Mouse (Mus musculus): Measurements from ENCODE around the gene Deaf1. TPM values are rescaled to one million over a fixed set of nuclear protein-coding genes. Genes with fewer than 3 reads are reported as not detected.
"Not testable (repeated sequence)": the region's sequence is repeated elsewhere in the genome, so short reads cannot be mapped to it uniquely, and the experiment has no call there.

Gene Deaf1
- total RNA-seq, 1 experiment from 2014 or later: 27.9 TPM

DNA sequence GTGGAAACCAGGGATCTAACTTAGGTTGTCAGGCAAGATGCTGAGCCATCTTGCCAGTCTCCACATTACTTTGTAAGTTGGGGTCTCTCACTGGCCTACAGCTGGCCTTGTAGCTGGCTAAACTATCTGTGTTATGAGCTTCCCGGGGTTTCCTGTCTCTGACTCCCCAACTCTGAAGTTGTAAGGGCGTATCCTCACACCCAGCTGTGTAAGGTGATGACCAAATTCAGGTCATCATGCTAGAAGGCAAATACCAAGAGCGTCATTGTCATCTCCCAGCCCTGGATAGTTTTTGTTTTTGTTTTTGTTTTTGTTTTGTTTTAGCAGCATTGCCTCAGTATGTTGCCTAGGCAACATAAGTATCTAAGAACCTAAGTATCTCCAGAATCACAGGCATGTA is 56.9 kb downstream of the Deaf1 start:
- ATAC-seq (ENCODE audit: extremely low read depth, insufficient number of reproducible peaks, low FRiP score, poor library complexity, severe bottlenecking): no peak

DNA sequence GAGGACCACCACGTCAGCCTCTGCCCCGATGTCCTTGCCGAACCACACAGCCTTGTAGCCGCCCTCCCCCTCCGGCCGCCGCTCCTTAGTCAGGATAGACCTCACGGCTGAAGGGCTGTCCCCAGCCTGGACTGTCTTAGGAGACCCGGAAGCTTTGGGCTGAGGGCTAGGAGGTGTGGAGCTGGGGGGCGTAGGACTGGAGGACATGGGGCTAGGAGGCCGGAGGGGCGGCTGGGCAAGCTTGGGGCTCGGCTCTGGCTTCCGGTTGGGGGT is 58.3 kb downstream of the Deaf1 start:
- no peak for ATAC-seq (ENCODE audit: extremely low read depth, insufficient number of reproducible peaks, low FRiP score, poor library complexity, severe bottlenecking)

DNA sequence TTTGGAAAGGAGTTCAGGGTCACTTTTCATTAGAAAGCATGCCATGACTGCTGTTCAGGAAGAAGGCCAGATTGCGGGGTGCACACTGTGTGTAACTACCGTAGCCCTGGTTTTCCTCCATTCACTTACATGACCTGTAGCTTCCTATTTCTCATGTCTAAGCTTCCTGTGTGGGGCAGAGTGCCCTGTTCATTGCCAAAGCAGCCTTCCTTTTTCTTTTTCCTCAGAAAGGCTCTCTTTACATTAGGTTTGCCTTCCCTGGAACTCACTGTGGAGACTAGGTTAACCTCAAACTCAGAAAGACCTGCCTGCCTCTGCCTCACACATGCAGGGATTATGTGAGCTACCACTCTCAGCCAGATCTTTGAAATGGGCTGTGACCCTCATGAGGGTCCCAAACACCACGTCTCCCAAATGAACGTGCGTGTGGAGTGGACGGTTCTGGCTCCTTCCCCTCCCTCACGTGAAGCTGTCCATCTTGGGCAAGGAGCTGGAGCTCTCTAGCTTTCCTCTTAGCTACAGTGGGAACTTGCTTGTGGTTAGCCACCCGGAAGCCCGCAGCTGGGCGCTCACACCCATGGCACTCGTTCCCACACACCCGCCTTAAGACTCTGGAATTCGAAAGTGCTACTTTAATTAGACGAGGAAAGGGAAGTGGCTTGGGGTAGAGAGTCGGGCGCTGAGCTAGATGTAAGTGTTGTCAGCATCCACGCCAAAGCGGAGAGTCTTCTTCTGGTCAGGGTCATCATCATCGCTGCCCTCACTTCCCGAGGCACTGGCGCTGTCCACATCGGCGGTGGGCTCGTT is 58.8 kb downstream of the Deaf1 start:
- no peak for ATAC-seq (ENCODE audit: extremely low read depth, insufficient number of reproducible peaks, low FRiP score, poor library complexity, severe bottlenecking)

DNA sequence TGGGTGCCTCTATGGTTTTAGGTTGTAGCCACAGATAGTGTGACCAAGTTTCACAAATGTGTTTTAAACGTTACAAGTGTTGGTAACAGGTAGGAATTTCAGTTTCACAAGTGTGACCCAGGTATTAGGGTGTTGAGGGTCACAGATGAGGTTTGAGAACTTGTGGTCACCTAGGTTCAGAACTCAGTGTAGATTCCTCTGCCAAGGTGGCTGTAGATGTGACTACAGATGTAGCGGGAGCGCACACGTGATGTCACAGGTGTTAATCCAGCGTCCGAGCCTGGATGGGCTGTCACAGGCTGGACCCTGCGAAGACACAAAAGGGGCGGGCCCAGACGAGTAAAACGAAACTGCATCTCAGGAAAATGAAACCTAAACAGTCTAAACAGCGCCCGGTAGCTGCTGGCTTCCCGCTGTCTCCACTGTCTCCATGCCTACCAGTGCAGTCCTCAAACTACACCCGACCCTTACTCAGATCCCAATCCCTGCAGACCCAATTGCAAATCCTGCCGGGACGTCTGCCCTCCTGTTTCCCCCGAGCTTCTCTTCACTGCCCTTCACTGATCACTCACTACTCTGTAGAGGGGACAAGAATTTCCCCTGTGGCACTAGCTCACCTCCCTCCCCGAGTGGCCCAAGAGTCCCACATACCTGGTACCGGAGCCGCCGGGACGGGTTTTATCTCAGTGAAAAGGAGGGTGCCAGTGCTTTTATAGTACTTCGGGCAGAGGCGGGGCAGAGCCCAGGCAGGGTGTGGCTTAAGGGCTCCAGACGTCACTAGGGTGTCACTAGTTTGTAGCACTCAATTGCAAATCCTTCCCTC is 61.5 kb downstream of the Deaf1 start, which contains the start of gene Irf7:
Gene Irf7, minus strand, starts transcription at position 743 of the 823 bp plus-strand sequence.
- ATAC-seq (ENCODE audit: extremely low read depth, insufficient number of reproducible peaks, low FRiP score, poor library complexity, severe bottlenecking): peak; percentile 78

DNA sequence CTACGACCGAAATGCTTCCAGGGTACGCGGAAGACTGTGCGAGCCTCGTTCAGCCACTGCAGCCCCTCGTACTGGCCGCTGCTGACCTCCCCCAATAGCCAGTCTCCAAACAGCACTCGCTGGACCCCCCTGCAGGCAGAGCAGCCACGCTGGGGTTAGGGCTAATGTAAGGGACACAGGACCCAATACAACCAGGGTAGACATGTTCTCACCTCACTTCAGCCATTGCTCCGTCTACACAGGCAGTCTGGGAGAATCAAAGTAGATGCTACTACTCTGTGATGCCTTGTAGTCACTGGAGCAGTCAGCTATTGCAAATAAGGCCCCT is 62.1 kb downstream of the Deaf1 start:
- 0 out of 2 replicates have a peak, but pooled peaks have one; percentile 1 for ATAC-seq (ENCODE audit: extremely low read depth, insufficient number of reproducible peaks, low FRiP score, poor library complexity, severe bottlenecking)

DNA sequence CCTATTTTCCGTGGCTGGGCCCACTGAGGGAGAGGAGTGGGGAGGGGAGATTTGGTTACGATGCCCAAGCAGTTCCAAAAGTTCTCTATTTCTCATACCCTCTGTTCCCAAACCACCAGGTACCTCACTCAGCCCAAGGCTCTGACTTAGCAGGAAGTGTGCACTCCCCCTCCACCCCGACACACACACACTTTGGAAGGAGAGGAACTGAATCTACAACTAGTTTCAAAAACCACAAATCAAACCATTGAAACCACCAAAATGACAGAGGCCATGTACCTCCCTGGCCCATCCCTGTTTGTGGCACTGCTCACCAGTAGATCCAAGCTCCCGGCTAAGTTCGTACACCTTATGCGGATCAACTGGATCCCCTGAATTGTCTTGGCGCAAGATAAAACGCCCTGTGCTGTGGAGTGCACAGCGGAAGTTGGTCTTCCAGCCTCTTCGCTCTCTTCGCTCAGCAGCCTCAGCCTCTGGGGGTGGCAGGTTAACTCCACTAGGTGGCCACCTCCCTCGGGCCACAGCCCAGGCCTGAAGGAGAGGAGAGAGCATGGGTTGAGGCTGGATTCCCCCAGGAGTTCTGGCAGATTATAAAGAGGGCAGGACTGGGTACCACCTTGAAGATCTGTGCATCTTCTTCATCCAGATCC is 62.6 kb downstream of the Deaf1 start:
- peak; percentile 45 for ATAC-seq (ENCODE audit: extremely low read depth, insufficient number of reproducible peaks, low FRiP score, poor library complexity, severe bottlenecking)

DNA sequence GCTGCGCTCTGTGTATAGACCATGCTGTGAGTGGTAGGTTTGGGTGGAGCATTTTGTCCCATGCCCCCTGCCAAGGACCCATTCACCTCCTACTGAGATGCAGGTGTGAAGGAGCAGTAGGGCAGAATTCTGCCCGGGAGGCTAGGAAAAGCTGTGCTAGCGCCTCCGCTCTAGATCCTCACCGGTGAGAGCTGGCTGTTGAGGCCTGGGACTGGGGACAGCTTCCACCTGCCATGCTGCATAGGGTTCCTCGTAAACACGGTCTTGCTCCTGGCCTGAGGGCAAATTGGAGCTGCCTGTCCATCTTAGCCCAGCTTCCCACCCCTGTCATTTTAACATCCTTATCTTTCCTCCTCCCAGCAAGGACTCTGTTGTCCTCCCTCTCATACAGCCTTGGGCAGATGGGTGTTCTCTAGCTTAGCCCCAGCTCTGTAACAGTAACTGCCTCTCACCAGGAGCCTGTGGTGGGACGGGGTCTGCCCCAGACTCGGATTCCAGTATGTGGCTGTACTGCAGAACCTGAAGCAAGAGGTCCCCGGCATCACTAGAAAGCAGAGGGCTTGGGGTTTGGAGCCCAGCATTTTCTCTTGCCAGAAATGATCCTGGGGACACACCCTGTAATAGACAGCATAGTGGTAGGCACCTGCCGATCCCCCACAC is 63.3 kb downstream of the Deaf1 start:
- no peak for ATAC-seq (ENCODE audit: extremely low read depth, insufficient number of reproducible peaks, low FRiP score, poor library complexity, severe bottlenecking)

DNA sequence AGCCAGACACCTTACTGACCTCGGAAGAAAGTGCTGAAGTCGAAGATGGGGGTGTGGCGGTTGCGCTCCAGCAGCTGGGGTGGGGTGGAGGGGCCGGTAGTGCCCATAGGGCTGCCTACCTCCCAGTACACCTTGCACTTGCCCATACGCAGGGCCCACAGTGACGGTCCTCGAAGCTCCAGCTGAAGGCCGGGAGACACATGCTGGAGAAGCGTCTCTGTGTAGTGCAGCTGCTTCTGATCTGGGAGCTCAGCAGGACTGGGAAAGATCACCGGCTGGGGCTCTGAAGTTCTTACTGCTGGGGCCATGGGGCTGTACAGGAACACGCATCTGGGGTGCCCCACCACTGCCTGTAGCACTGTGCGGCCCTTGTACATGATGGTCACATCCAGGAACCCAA is 63.9 kb downstream of the Deaf1 start:
- no peak for ATAC-seq (ENCODE audit: extremely low read depth, insufficient number of reproducible peaks, low FRiP score, poor library complexity, severe bottlenecking)

DNA sequence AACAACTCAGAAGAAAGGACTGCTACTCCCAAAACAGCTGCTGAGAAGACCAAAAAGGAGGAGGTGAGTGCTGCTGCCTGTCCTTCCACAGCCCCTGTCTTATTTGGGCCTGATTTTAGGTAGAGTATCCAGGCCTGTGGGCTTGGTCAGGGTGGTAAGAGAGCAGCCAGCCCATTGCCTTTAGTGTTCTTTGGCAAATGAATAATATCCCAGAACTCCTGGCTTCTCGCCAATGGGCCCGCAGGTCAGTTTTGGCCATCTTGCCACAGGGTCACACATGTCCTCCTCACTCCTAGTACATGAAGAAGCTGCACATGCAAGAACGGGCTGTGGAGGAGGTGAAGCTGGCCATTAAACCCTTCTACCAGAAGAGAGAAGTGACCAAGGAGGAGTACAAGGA is 66.0 kb downstream of the Deaf1 start:
- ATAC-seq (ENCODE audit: extremely low read depth, insufficient number of reproducible peaks, low FRiP score, poor library complexity, severe bottlenecking): no peak

DNA sequence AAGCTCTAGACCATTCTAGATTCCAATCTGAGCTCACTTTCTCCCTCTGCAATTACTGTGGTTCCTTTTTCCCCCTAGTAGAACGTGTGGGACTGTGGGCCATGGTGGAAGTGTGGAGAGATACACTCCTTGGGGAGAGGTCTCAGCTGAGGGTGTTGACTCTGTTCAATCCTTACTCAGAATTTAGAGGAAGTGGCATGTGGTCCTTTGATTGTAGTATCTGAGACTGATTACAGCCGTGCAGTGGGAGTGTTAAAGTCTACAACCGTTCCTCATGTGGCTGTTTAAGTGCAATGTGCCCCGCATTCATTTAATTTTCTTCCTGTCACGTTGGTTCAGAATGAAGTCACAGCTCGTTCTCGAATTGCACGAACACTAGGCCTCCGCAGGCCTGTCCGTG is 71.3 kb downstream of the Deaf1 start:
- ATAC-seq (ENCODE audit: extremely low read depth, insufficient number of reproducible peaks, low FRiP score, poor library complexity, severe bottlenecking): no peak

DNA sequence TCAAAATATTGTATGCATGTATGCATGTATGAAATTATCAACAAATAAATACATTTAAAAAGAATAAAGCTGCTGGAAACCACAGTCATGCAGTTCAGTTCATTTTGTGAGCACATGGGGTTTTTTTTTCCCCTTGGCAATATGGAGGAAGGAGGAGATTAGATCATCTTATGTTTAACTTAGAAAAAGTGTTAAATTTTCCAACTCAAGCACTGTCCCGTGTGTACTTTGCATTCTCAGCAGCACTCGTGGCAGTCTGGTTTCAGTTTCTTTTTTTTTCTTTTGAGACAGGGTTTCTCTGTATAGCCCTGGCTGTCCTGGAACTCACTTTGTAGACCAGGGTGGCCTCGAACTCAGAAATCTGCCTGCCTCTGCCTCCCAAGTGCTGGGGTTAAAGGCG is 77.0 kb downstream of the Deaf1 start:
- not testable (repeated sequence) for ATAC-seq (ENCODE audit: extremely low read depth, insufficient number of reproducible peaks, low FRiP score, poor library complexity, severe bottlenecking)

Other genes with a start within 250 kb of the Deaf1 start
- gene Pkp3, start 249.5 kb downstream of the Deaf1 start, total RNA-seq (2017): 10.5 and 11.0 TPM in 2 replicates
- gene Sigirr, start 227.1 kb downstream of the Deaf1 start, total RNA-seq (2017): 21.0 and 21.9 TPM in 2 replicates
- not detected in 2 replicates for gene Ano9, start 209.9 kb downstream of the Deaf1 start, total RNA-seq (2017)
- 4.2 and 6.3 TPM in 2 replicates for gene Ptdss2, start 205.3 kb downstream of the Deaf1 start, total RNA-seq (2017)
- 41.0 and 51.8 TPM in 2 replicates for gene Rnh1, start 154.8 kb downstream of the Deaf1 start, total RNA-seq (2017)
- gene Hras, start 133.7 kb downstream of the Deaf1 start, total RNA-seq (2017): 13.7 and 23.8 TPM in 2 replicates
- 1.9 and 3.9 TPM in 2 replicates for gene Lrrc56, start 133.5 kb downstream of the Deaf1 start, total RNA-seq (2017)
- 2.6 and 3.2 TPM in 2 replicates for gene Lmntd2, start 113.6 kb downstream of the Deaf1 start, total RNA-seq (2017)
- gene Rassf7, start 111.8 kb downstream of the Deaf1 start, total RNA-seq (2017): 7.1 and 9.0 TPM in 2 replicates
- gene Phrf1, start 98.9 kb downstream of the Deaf1 start, total RNA-seq (2017): 82.6 and 97.8 TPM in 2 replicates
- 122 and 134 TPM in 2 replicates for gene Irf7, start 61.2 kb downstream of the Deaf1 start, total RNA-seq (2017)
- not detected in 2 replicates for gene Cdhr5, start 50.9 kb downstream of the Deaf1 start, total RNA-seq (2017)
- gene Sct, start 48.6 kb downstream of the Deaf1 start, total RNA-seq (2017): not detected in 2 replicates
- gene Drd4, start 35.7 kb downstream of the Deaf1 start, total RNA-seq (2017): not detected in 2 replicates
- gene Tmem80, start within 50 bp of the Deaf1 start, total RNA-seq (2017): 24.2 and 24.7 TPM in 2 replicates
- 3.1 and 7.9 TPM in 2 replicates for gene Eps8l2, start 11.2 kb upstream of the Deaf1 start, total RNA-seq (2017)
- 1,594 and 1,707 TPM in 2 replicates for gene Taldo1, start 64.5 kb upstream of the Deaf1 start, total RNA-seq (2017)
- gene Gatd1, start 86.4 kb upstream of the Deaf1 start, total RNA-seq (2017): 16.8 and 21.9 TPM in 2 replicates
- gene Cend1, start 101.8 kb upstream of the Deaf1 start, total RNA-seq (2017): 0.25 TPM in 1 of 2 replicates, not detected in the other
- gene Slc25a22, start 110.2 kb upstream of the Deaf1 start, total RNA-seq (2017): 4.9 and 9.7 TPM in 2 replicates
- gene Pidd1, start 116.3 kb upstream of the Deaf1 start, total RNA-seq (2017): 2.9 and 6.5 TPM in 2 replicates
- gene Rplp2, start 119.7 kb upstream of the Deaf1 start, total RNA-seq (2017): 2,224 and 3,167 TPM in 2 replicates
- 74.4 and 78.7 TPM in 2 replicates for gene Pnpla2, start 127.5 kb upstream of the Deaf1 start, total RNA-seq (2017)
- 2.8 and 3.2 TPM in 2 replicates for gene Cracr2b, start 133.4 kb upstream of the Deaf1 start, total RNA-seq (2017)
- gene Cd151, start 139.7 kb upstream of the Deaf1 start, total RNA-seq (2017): 29.8 and 31.1 TPM in 2 replicates
- 10.5 and 13.1 TPM in 2 replicates for gene Polr2l, start 147.4 kb upstream of the Deaf1 start, total RNA-seq (2017)
- gene Tspan4, start 147.6 kb upstream of the Deaf1 start, total RNA-seq (2017): not detected in 2 replicates
- gene Chid1, start 212.2 kb upstream of the Deaf1 start, total RNA-seq (2017): 9.9 and 10.4 TPM in 2 replicates
- 32.4 and 35.7 TPM in 2 replicates for gene Ap2a2, start 234.5 kb upstream of the Deaf1 start, total RNA-seq (2017)